In genomic region chr7:118179782-118180181, GRCm38 (mm10) we compare ENCODE assay signal across 19 mouse cellular contexts. TPM values are rescaled to one million over a fixed set of nuclear protein-coding genes. Genes with fewer than 3 reads are reported as not detected.
A peak's percentile ranks its signal among the peaks of the same experiment; 100 is the strongest.
DNase-seq lines count a peak whose midpoint lies in the region; ATAC-seq and TF ChIP-seq lines count a peak whose summit lies in the region.
"Had no signal": no experiment of that assay in that cellular context is flagged by ENCODE, and none has a peak within 500 bp of the region (broad histone marks: within the 10 kb centered on the region; RNA-seq: fewer than 3 reads in every experiment).

No protein-coding gene starts in this region.

- no peak overlapping the region for H3K4me2 ChIP-seq in lung, postnatal 0 days (replicated peaks; ENCODE audit: low read depth, low read length)
- H3K4me2 ChIP-seq: embryonic facial prominence, embryonic 12.5 days; forebrain, embryonic 12.5 days; forebrain, embryonic 15.5 days had no signal

- WGBS in lung, postnatal 0 days, result 56% methylated on average over 3 of the region's 3 CpGs
- WGBS in lung, adult 2 months, result 72% methylated on average over 3 of the region's 3 CpGs

- peaks cover 38% of the 10 kb centered on the region for H3K36me3 ChIP-seq in lung, postnatal 0 days (ENCODE audit: insufficient read depth, low read length)

- TF ChIP-seq EP300 in lung, postnatal 0 days (IDR thresholded peaks at IDR 0.05), result peak; percentile 32; the same call in 1 of the 2 replicates

- no peak for TF ChIP-seq CTCF in lung, postnatal 0 days (IDR thresholded peaks at IDR 0.05)
- TF ChIP-seq CTCF in lung, adult 2 months (IDR thresholded peaks at IDR 0.05; ENCODE audit: insufficient read depth, low read length), result no peak
- no peak for TF ChIP-seq CTCF in brain, embryonic 14.5 days (IDR thresholded peaks at IDR 0.05; ENCODE audit: borderline replicate concordance, extremely low read depth, insufficient read depth, insufficient read length)

- no peaks in the 10 kb centered on the region for H3K9me3 ChIP-seq in lung, postnatal 0 days (ENCODE audit: low read length)
- H3K9me3 ChIP-seq: embryonic facial prominence, embryonic 10.5 days; embryonic facial prominence, embryonic 12.5 days; forebrain, embryonic 12.5 days; forebrain, embryonic 15.5 days had no signal

- no peak overlapping the region for H3K27ac ChIP-seq in lung, postnatal 0 days (ENCODE audit: low read length)
- H3K27ac ChIP-seq: embryonic facial prominence, embryonic 10.5 days; embryonic facial prominence, embryonic 12.5 days; forebrain, embryonic 12.5 days; forebrain, embryonic 15.5 days had no signal

- no peak overlapping the region for H3K9ac ChIP-seq in lung, postnatal 0 days (replicated peaks; ENCODE audit: low read depth)
- H3K9ac ChIP-seq: embryonic facial prominence, embryonic 12.5 days; forebrain, embryonic 12.5 days; forebrain, embryonic 15.5 days; forebrain, postnatal 0 days had no signal

- no peaks in the 10 kb centered on the region for H3K4me1 ChIP-seq in lung, postnatal 0 days (ENCODE audit: insufficient read depth, low read depth, low read length)
- H3K4me1 ChIP-seq in lung, adult 2 months (ENCODE audit: control insufficient read depth, insufficient read depth, low read length), result no peaks in the 10 kb centered on the region
- H3K4me1 ChIP-seq: embryonic facial prominence, embryonic 10.5 days; embryonic facial prominence, embryonic 12.5 days; forebrain, embryonic 12.5 days; forebrain, embryonic 15.5 days had no signal

- no peak for TF ChIP-seq POLR2A in lung, adult 2 months (IDR thresholded peaks at IDR 0.05; ENCODE audit: borderline replicate concordance, extremely low read depth, low read depth, low read length)
- TF ChIP-seq POLR2A in brain, embryonic 14.5 days (IDR thresholded peaks at IDR 0.05; ENCODE audit: borderline replicate concordance, extremely low read depth, insufficient read depth, insufficient read length, poor library complexity, severe bottlenecking), result no peak

- H3K27me3 ChIP-seq in lung, postnatal 0 days (replicated peaks; ENCODE audit: insufficient read depth, low read length), result no peaks in the 10 kb centered on the region
- H3K27me3 ChIP-seq: embryonic facial prominence, embryonic 12.5 days; forebrain, embryonic 12.5 days; forebrain, embryonic 15.5 days had no signal

- peak; percentile 56 for DNase-seq in lung, postnatal 0 days (ENCODE audit: low spot score)
- DNase-seq in lung, postnatal 10 days, result no peak
- DNase-seq in lung, postnatal 36 days, result peak; percentile 37
- no peak for DNase-seq in lung, adult 2 months
- DNase-seq in brain, embryonic 14.5 days (ENCODE audit: low read depth), result peak; percentile 33
- no peak for DNase-seq in urinary bladder, postnatal 10 days (ENCODE audit: low spot score)
- DNase-seq: adrenal gland, adult 2 months; adrenal gland, postnatal 10 days; adrenal gland, postnatal 25 days; cerebellum, adult 11-12 months; cerebellum, adult 2 months; cerebellum, adult 9-10 months; cerebellum, postnatal 10 days; cerebellum, postnatal 25 days; forebrain, postnatal 0 days had no signal

- no peak overlapping the region for H3K4me3 ChIP-seq in lung, postnatal 0 days (ENCODE audit: low read depth, low read length)
- no peak overlapping the region for H3K4me3 ChIP-seq in lung, adult 2 months (replicated peaks; ENCODE audit: extremely low read depth, low read depth, low read length)
- H3K4me3 ChIP-seq: embryonic facial prominence, embryonic 10.5 days; embryonic facial prominence, embryonic 12.5 days; forebrain, embryonic 12.5 days; forebrain, embryonic 15.5 days had no signal

- peak; percentile 55; the same call in 1 of the 2 replicates for ATAC-seq in lung, postnatal 0 days
- ATAC-seq: forebrain, embryonic 15.5 days; forebrain, postnatal 0 days had no signal

RNA-seq across cellular contexts. Expression of gene Arl6ip1, which starts 50.3 kb away (rescaled TPM):
- 550 and 573 TPM in 2 replicates for polyA plus RNA-seq in lung, postnatal 0 days (2015; fragmentation: Nextera tagmentation; extraction: Ambion mirVana)
- 58.1 and 110 TPM in 2 replicates for polyA plus RNA-seq in lung, adult 2 months (2012; rRNA removed)
- 258 and 287 TPM in 2 replicates for polyA plus RNA-seq in brain, embryonic 14.5 days (2012; rRNA removed)

Comparison
In these comparisons a context has a peak if more than half of its experiments do, and no peak if none do; other contexts are left out.
1. DNase-seq: peak in lung, postnatal 0 days (single experiment), lung, postnatal 36 days (single experiment) and brain, embryonic 14.5 days (single experiment); none in lung, postnatal 10 days (single experiment), lung, adult 2 months (single experiment) and urinary bladder, postnatal 10 days (single experiment).